Mouse (Mus musculus) G1E (cell line): ENCODE results near the gene Tomm7.

Experiments
- CTCF ChIP-seq: IDR thresholded peaks from 2 replicates; pipeline ENCODE4 v1.5.1; 2012; ENCODE audit warnings: low read depth, low read length, inconsistent platforms, mixed read lengths
- GATA1 ChIP-seq: IDR thresholded peaks from 2 replicates; pipeline ENCODE4 v1.6.1; 2012; ENCODE audit warnings: borderline replicate concordance, low read length, inconsistent platforms, mixed read lengths

DNA sequence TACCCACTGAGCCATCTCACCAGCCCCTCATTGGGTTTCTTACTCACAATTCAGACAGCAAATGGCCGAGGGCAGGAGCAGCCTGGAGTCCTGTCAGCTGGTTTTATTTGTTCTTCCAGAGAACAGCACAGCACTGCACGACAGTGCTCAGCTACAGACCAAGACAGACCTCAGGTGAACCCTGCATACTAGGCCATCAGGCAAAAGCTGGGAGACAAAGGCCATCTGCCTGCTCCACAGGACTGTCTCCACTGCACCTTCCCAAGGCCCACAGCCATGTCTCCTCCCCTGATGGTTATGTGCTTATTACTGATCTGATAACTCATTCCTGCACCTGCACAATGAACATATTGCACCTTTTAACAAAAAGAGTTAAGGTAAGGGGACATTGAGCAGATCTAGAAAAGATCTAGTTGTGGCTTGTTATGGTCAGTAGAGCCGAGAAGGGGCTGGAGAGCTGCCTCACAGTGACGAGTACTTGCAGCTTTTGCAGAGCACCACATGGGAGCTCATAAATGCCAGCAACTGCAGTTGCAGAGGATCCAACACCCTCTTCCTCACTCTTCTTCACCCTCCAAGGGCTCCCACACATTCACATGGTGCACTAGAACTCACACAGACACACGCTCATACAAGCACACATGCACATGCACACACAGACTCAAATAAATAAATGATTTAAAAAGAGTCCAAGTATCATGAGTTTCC, 49.3 kb upstream of the Tomm7 start:
- TF ChIP-seq CTCF (no peak), GATA1 (no peak)
